Mouse (Mus musculus) embryonic facial prominence, embryonic 13.5 days (tissue): ENCODE results near the gene Gabrg3. TPM values are rescaled to one million over a fixed set of nuclear protein-coding genes. Genes with fewer than 3 reads are reported as not detected.

ENCODE experiments used
- ATAC-seq: fragments of 200-750 bp; cut with Nextera tagmentation; 2 replicates; pipeline ENCODE4 v1.8.0; 2017; ENCODE audit warnings: low read depth; ENCODE audit not compliant: insufficient number of reproducible peaks, insufficient read depth, low FRiP score, low TSS enrichment
- H3K27ac ChIP-seq: fragments of 300-500 bp; sonication (generic); 2 replicates; pipeline ENCODE4 v1.5.1; 2015; ENCODE audit warnings: moderate library complexity, mild to moderate bottlenecking, inconsistent platforms
- H3K27me3 ChIP-seq: fragments of 300-500 bp; sonication (generic); 2 replicates; pipeline ENCODE4 v1.6.1; 2015; ENCODE audit warnings: mild to moderate bottlenecking, inconsistent platforms
- H3K36me3 ChIP-seq: fragments of 300-500 bp; sonication (generic); 2 replicates; pipeline ENCODE4 v1.6.1; 2015; ENCODE audit warnings: mild to moderate bottlenecking, inconsistent platforms
- H3K4me1 ChIP-seq: fragments of 300-500 bp; sonication (generic); 2 replicates; pipeline ENCODE4 v1.6.1; 2015; ENCODE audit warnings: inconsistent platforms
- H3K4me2 ChIP-seq: fragments of 300-500 bp; sonication (generic); 2 replicates; pipeline ENCODE4 v1.6.1; 2015; ENCODE audit warnings: moderate library complexity, mild to moderate bottlenecking, inconsistent platforms
- H3K4me3 ChIP-seq: fragments of 300-500 bp; sonication (generic); 2 replicates; pipeline ENCODE4 v1.5.1; 2015; ENCODE audit warnings: mild to moderate bottlenecking, inconsistent platforms
- H3K9ac ChIP-seq: fragments of 300-500 bp; sonication (generic); 2 replicates; pipeline ENCODE4 v1.6.1; 2015; ENCODE audit warnings: mild to moderate bottlenecking, inconsistent platforms
- H3K9me3 ChIP-seq: fragments of 300-500 bp; sonication (generic); 2 replicates; pipeline ENCODE4 v1.6.1; 2016; ENCODE audit warnings: inconsistent platforms
- WGBS: fragments of 180-500 bp; shearing (Covaris S2); methylation state at CpG from one replicate; pipeline ENCODE4 v1.1.7; 2015; ENCODE audit warnings: mixed read lengths; 5-methylcytosine and 5-hydroxymethylcytosine counted together
- polyA plus RNA-seq: library from polyadenylated mRNA; unstranded; fragments of >200 nt; fragmentation: Nextera tagmentation; extraction: Ambion mirVana; gene quantifications from 2 replicates; pipeline ENCODE4 v1.2.1, GENCODE M21; 2015

Gabrg3 gene
- polyA plus RNA-seq, 1 experiment from 2014 or later: 1.5 TPM

DNA sequence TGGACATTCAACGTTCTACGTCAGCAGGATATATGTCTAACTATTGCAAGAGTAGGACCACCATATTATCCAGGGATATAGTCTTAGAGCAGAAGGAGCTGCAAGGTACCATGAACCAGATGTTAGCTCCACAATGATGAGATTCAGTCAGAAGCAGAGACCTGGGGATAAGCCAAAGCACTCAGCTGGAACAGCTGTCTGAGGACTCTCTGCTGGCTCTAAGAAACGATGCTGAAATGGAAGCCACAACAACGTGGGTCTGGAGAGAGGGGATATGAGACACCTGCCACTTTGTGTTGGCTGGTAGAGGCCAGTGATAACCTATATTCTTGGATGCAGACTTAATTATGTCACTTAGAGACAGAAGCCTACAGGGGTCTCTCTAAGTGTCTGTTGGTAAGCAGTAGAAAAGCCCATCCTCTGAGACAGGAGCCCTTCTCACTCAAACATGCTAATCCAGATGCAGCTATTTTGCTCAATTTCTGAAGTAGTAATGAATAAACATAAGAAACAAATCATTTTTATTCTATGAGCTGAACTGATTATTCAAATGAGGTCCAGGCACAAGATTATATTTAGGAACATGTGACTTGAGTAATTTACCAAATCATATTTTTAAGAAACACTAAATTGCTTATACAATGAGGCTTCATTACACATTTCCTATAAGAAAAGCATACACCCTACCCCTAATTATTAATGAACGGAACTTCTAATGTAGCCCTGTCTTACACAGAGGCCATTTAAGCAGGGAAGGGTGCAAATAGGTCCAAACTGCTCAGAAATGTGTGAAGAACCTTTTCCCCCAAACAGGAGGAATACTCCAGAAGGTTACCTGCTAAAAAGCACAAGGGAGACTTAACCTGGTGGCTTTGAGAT, 21.6 kb downstream of the Gabrg3 start:
- Histone ChIP-seq H3K27ac (no peak overlapping the region), H3K36me3 (no peaks in the 10 kb centered on the region), H3K4me1 (no peaks in the 10 kb centered on the region), H3K4me2 (no peak overlapping the region), H3K9ac (no peak overlapping the region), H3K4me3 (no peak overlapping the region), H3K9me3 (no peaks in the 10 kb centered on the region), H3K27me3 (no peaks in the 10 kb centered on the region)
- ATAC-seq: no peak
- 75% methylated on average over 5 of the region's 5 CpGs for WGBS

GRCm38 (mm10) chr7:57363812-57364211, 23.2 kb downstream of the Gabrg3 start:
- Histone ChIP-seq H3K36me3 (no peaks in the 10 kb centered on the region), H3K4me2 (no peak overlapping the region), H3K4me3 (no peak overlapping the region), H3K9me3 (no peaks in the 10 kb centered on the region), H3K4me1 (no peaks in the 10 kb centered on the region), H3K27ac (no peak overlapping the region), H3K9ac (no peak overlapping the region), H3K27me3 (no peaks in the 10 kb centered on the region)
- 76% methylated on average over 6 of the region's 6 CpGs for WGBS
- ATAC-seq: no peak

- Histone ChIP-seq H3K4me3 (no peak overlapping the region), H3K9me3 (no peaks in the 10 kb centered on the region), H3K27me3 (no peaks in the 10 kb centered on the region), H3K9ac (no peak overlapping the region), H3K4me1 (no peaks in the 10 kb centered on the region), H3K36me3 (no peaks in the 10 kb centered on the region), H3K4me2 (no peak overlapping the region), H3K27ac (no peak overlapping the region)
- no peak for ATAC-seq
- 38% methylated on average over 6 of the region's 6 CpGs for WGBS
These were observed 29.0 kb downstream of the Gabrg3 start for GRCm38 (mm10) chr7:57357871-57358540.

- H3K4me2 ChIP-seq: no peak overlapping the region
- no peaks in the 10 kb centered on the region for H3K4me1 ChIP-seq
- WGBS: 83% methylated on average over 8 of the region's 8 CpGs
- ATAC-seq: no peak
- no peaks in the 10 kb centered on the region for H3K27me3 ChIP-seq
- no peak overlapping the region for H3K4me3 ChIP-seq
- no peaks in the 10 kb centered on the region for H3K36me3 ChIP-seq
- no peak overlapping the region for H3K27ac ChIP-seq
- no peaks in the 10 kb centered on the region for H3K9me3 ChIP-seq
- H3K9ac ChIP-seq: no peak overlapping the region
These were observed 30.3 kb downstream of the Gabrg3 start for GRCm38 (mm10) chr7:57356565-57357301.

DNA sequence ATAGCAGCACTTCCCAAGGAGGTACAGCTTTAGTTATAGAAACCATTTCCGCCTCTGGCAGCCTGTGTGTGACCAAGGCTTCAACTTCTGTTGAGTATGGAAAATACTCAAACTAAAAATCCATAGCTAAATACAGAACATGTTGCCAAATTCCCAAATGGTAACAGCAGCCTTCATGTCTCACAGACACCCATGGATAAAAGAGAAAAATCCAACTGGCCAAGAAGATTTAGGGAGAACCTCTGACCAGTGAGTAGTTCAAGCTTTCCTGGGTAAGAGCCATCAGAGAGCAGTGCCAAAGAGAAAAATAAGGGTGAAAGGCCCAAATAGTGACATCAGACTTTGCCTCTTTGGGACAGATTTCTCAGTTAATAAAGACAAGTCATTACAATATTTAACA, 38.2 kb downstream of the Gabrg3 start:
- no peaks in the 10 kb centered on the region for H3K27me3 ChIP-seq
- no peak overlapping the region for H3K4me3 ChIP-seq
- H3K9me3 ChIP-seq: no peaks in the 10 kb centered on the region
- 79% methylated on average over 1 of the region's 1 CpGs for WGBS
- no peaks in the 10 kb centered on the region for H3K4me1 ChIP-seq
- H3K9ac ChIP-seq: no peak overlapping the region
- H3K36me3 ChIP-seq: no peaks in the 10 kb centered on the region
- no peak for ATAC-seq
- H3K4me2 ChIP-seq: no peak overlapping the region
- H3K27ac ChIP-seq: no peak overlapping the region

DNA sequence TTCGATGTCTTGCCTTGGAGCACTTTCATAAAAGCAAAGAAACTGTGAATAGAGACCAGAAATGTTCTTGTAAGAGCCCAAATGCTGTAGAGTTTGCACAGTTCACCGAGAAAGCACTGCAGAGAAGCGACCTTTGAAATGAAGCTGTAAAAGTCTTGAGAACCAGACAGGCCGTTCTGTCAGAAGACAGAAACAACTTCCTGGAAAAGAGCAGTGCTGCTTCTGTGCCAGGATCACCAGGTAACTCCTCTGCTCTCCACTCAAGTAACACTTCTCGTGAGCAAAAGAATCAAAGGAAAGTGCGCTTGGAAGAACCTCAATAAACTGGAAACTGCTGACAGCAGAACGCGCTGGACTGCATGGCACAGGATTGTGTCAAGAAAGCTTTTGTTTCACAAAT, 45.1 kb downstream of the Gabrg3 start:
- Histone ChIP-seq H3K9me3 (no peaks in the 10 kb centered on the region), H3K4me1 (no peaks in the 10 kb centered on the region), H3K36me3 (no peaks in the 10 kb centered on the region), H3K9ac (no peak overlapping the region), H3K4me3 (no peak overlapping the region), H3K4me2 (no peak overlapping the region), H3K27ac (no peak overlapping the region), H3K27me3 (no peaks in the 10 kb centered on the region)
- 84% methylated on average over 8 of the region's 8 CpGs for WGBS
- ATAC-seq: no peak

- WGBS: 50% methylated on average over 3 of the region's 3 CpGs
- Histone ChIP-seq H3K4me2 (no peak overlapping the region), H3K27me3 (no peaks in the 10 kb centered on the region), H3K36me3 (no peaks in the 10 kb centered on the region), H3K4me3 (no peak overlapping the region), H3K9ac (no peak overlapping the region), H3K4me1 (no peaks in the 10 kb centered on the region), H3K9me3 (no peaks in the 10 kb centered on the region), H3K27ac (no peak overlapping the region)
- ATAC-seq: no peak
These were observed 55.8 kb downstream of the Gabrg3 start for GRCm38 (mm10) chr7:57331211-57331610.

DNA sequence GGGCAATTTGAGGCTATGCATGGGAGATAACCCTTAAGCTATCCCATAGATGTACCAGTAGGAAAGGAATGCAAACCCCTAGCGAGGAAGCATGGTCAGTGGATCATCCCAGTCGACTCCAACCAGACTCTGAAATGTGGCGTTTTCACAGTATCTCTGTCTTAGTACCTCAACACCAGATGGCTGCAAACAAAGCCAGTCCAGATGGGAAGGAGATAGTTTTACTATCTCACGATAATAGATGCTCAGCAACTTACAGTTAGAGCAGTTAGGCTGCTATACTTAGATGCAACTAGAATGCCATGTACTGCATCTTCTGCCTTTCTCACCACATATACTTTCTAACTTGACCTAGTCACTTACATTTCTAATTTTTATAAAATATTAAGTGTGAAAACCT, 56.7 kb downstream of the Gabrg3 start:
- ATAC-seq: no peak
- WGBS: 80% methylated on average over 4 of the region's 4 CpGs
- no peak overlapping the region for H3K27ac ChIP-seq
- H3K4me1 ChIP-seq: no peaks in the 10 kb centered on the region
- H3K27me3 ChIP-seq: no peaks in the 10 kb centered on the region
- no peaks in the 10 kb centered on the region for H3K36me3 ChIP-seq
- H3K9ac ChIP-seq: no peak overlapping the region
- H3K4me2 ChIP-seq: no peak overlapping the region
- H3K9me3 ChIP-seq: no peaks in the 10 kb centered on the region
- no peak overlapping the region for H3K4me3 ChIP-seq

DNA sequence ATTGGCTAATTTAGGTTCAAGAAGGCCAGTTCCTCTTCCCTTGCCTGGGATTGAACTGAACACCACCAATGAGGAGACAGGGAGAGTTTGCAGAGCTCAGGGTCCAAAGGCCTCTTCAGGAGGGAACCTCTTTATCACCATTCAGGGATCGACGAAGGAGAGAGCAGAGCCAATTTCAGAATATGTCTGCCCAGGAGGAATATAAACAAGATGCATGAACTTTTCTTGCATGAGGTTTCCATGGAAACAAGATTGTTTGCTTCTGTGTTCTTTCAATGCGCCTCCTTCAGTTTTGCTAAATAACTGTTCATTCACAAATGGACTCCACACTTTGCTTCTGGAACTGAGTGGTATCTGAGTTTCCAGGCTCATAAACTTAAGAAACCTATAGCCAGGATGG, 62.5 kb downstream of the Gabrg3 start:
- Histone ChIP-seq H3K9me3 (no peaks in the 10 kb centered on the region), H3K36me3 (no peaks in the 10 kb centered on the region), H3K27me3 (no peaks in the 10 kb centered on the region), H3K27ac (no peak overlapping the region), H3K4me3 (no peak overlapping the region), H3K4me1 (no peaks in the 10 kb centered on the region), H3K4me2 (no peak overlapping the region), H3K9ac (no peak overlapping the region)
- 70% methylated on average over 3 of the region's 3 CpGs for WGBS
- no peak for ATAC-seq

DNA sequence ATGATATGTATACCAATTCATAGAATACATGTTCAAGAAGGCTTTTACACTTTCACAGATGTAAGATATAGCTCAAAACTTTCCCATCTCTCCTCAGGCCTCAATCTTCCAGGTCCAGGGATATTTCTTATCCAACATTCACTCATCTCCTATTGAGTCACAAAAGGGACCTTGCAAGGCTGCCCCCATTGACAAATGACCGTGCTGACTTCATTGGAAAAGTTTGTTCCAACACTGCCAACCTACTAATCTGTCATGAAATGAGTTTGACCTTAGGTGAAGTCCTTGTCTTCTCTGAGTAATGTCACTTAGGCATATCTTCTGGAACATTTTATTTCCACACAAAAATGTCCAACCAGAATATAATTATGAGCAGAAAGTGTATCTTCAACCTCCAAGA, 64.9 kb downstream of the Gabrg3 start:
- Histone ChIP-seq H3K9me3 (no peaks in the 10 kb centered on the region), H3K4me3 (no peak overlapping the region), H3K4me1 (no peaks in the 10 kb centered on the region), H3K27ac (no peak overlapping the region), H3K27me3 (no peaks in the 10 kb centered on the region), H3K36me3 (no peaks in the 10 kb centered on the region), H3K9ac (no peak overlapping the region), H3K4me2 (no peak overlapping the region)
- ATAC-seq: no peak
- 80% methylated on average over 1 of the region's 1 CpGs for WGBS

GRCm38 (mm10) chr7:57314971-57315370, 72.0 kb downstream of the Gabrg3 start:
- no peak overlapping the region for H3K4me3 ChIP-seq
- ATAC-seq: no peak
- 76% methylated on average over 1 of the region's 1 CpGs for WGBS
- H3K9me3 ChIP-seq: no peaks in the 10 kb centered on the region
- no peak overlapping the region for H3K9ac ChIP-seq
- H3K36me3 ChIP-seq: no peaks in the 10 kb centered on the region
- no peaks in the 10 kb centered on the region for H3K27me3 ChIP-seq
- H3K4me2 ChIP-seq: no peak overlapping the region
- H3K4me1 ChIP-seq: no peaks in the 10 kb centered on the region
- no peak overlapping the region for H3K27ac ChIP-seq
